Mouse (Mus musculus): ENCODE measurements at regions not wholly inside any gene's neighbourhood (a gene's known extent, or its start where the extent isn't known, plus 50 kb on each side); places are given as distances from the start of the nearest gene placed in this dataset.

DNA sequence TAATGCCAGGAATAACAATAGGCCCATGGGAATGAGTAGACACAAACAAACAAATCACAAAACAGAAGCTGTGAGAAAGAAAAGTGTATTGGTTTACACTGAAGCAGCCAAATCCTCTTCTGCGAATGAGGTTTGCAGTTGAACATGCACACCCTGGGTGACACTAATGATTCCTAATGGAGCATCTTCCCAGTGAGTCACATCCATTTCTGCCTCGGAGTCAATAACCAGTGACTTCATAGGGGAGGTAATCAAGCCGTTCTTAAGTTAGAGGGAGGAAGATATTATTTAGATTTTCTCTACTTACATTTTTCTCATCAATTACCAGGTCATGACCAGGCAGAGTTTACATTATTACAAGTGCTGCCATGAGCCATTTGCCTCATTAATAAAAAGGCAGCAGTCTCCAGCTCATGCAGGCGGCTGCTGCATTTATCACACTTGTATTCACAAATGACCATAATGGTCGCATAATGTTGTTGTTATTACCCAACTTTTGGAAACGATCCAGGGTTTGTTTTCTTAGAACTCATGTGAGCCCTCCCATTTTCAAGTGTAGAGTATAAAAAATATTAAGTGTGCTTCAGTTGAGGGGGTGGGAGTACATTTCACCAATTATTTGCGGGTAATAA lies 112.6 kb upstream of the B3gat2 start:
- no peak for TF ChIP-seq CTCF (IDR thresholded peaks at IDR 0.05; ENCODE audit: extremely low read depth, insufficient read length, insufficient replicate concordance, low read depth, low read length)
- no peak for TF ChIP-seq POLR2A (IDR thresholded peaks at IDR 0.05; ENCODE audit: low read depth, low read length)

Measured in small intestine, adult 2 months (tissue).